ENCODE assay signal across 7 mouse cellular contexts in the genomic region with DNA sequence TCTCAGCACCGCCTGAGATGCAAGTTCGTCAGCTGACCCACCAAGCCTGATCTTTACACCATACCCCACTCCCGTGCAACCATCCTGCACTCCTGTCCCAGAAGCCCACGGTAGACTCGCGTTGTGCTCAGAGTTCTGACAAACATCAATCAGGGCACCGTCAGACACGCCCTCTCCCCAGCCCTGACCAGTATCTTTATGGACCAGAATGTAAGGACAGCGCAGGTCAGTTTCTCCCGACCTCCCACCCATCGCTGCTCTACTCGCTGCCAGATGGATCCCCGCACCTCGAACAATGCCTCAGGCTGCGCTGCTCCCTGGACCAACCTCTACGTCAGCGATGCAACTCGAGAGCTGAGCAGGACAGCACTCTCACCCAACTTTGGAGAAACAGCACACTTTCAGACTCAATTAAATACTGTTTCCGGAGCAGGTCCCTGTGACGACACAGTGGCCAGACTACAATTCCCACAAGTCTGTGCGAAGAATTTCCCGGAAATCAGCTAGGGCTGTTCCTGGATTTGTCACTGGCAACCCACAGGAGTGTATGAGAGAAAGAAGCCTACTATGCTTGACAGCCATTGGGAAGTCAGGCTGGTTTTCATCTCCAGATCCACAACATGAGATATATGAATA. TPM values are rescaled to one million over a fixed set of nuclear protein-coding genes. Genes with fewer than 3 reads are reported as not detected.
DNase-seq lines count a peak whose midpoint lies in the region; ATAC-seq and TF ChIP-seq lines count a peak whose summit lies in the region.

Gene Zfp58 (minus strand): TSS at position 472 of the 636 bp plus-strand sequence.

- no peaks in the 10 kb centered on the region for H3K27me3 ChIP-seq in embryonic facial prominence, embryonic 10.5 days (replicated peaks; ENCODE audit: low read depth, poor library complexity, severe bottlenecking)
- no peaks in the 10 kb centered on the region for H3K27me3 ChIP-seq in intestine, postnatal 0 days (replicated peaks; ENCODE audit: control insufficient read depth, insufficient read depth, low read length)
- H3K27me3 ChIP-seq in midbrain, embryonic 12.5 days: no peaks in the 10 kb centered on the region
- H3K27me3 ChIP-seq in small intestine, adult 2 months (ENCODE audit: control insufficient read depth, insufficient read depth, low read length): no peaks in the 10 kb centered on the region

- intact Hi-C loops in left cerebral cortex, postnatal 4 days (cut with DNase I): no loop called here

- peaks cover 7% of the 10 kb centered on the region for H3K4me1 ChIP-seq in embryonic facial prominence, embryonic 10.5 days
- H3K4me1 ChIP-seq in intestine, postnatal 0 days (replicated peaks; ENCODE audit: control insufficient read depth, insufficient read depth, low read length): no peaks in the 10 kb centered on the region
- H3K4me1 ChIP-seq in midbrain, embryonic 12.5 days: peaks cover 8% of the 10 kb centered on the region
- peaks cover 2% of the 10 kb centered on the region; the same call in 1 of the 2 replicates for H3K4me1 ChIP-seq in small intestine, adult 2 months (ENCODE audit: control insufficient read depth, insufficient read depth, insufficient read length, low read length)

- TF ChIP-seq POLR2A in small intestine, adult 2 months (IDR thresholded peaks at IDR 0.05; ENCODE audit: low read depth, low read length): peak; percentile 41; the same call in 1 of the 2 replicates

- ATAC-seq in intestine, postnatal 0 days: peak; percentile 95
- peak; percentile 98 for ATAC-seq in midbrain, embryonic 12.5 days (ENCODE audit: low FRiP score, low read depth)

- H3K4me3 ChIP-seq in embryonic facial prominence, embryonic 10.5 days: peak within 1 kb of the TSS; percentile 84
- peak within 1 kb of the TSS; percentile 59 for H3K4me3 ChIP-seq in intestine, postnatal 0 days (ENCODE audit: low read depth, low read length)
- peak within 1 kb of the TSS; percentile 81 for H3K4me3 ChIP-seq in midbrain, embryonic 12.5 days
- H3K4me3 ChIP-seq in small intestine, adult 2 months (ENCODE audit: low read depth, low read length): peak within 1 kb of the TSS; percentile 75

- H3K4me2 ChIP-seq in intestine, postnatal 0 days (replicated peaks; ENCODE audit: low read depth): peak within 1 kb of the TSS; percentile 72
- peak within 1 kb of the TSS; percentile 68 for H3K4me2 ChIP-seq in midbrain, embryonic 12.5 days (replicated peaks)

- TF ChIP-seq CTCF in intestine, postnatal 0 days (IDR thresholded peaks at IDR 0.05; ENCODE audit: low read depth): no peak
- no peak for TF ChIP-seq CTCF in small intestine, adult 2 months (IDR thresholded peaks at IDR 0.05; ENCODE audit: extremely low read depth, insufficient read length, insufficient replicate concordance, low read depth, low read length)

- H3K27ac ChIP-seq in embryonic facial prominence, embryonic 10.5 days (replicated peaks): peak within 1 kb of the TSS; percentile 81
- H3K27ac ChIP-seq in intestine, postnatal 0 days (ENCODE audit: low read depth, low read length): no peak within 1 kb of the TSS
- 0 out of 2 replicates have a peak within 1 kb of the TSS, but pooled peaks have one; percentile 43 for H3K27ac ChIP-seq in midbrain, embryonic 12.5 days (replicated peaks)
- H3K27ac ChIP-seq in small intestine, adult 2 months (ENCODE audit: insufficient read depth, low read depth, low read length): no peak within 1 kb of the TSS

- H3K36me3 ChIP-seq in embryonic facial prominence, embryonic 10.5 days (replicated peaks): peaks cover 16% of the 10 kb centered on the region
- no peaks in the 10 kb centered on the region for H3K36me3 ChIP-seq in intestine, postnatal 0 days (ENCODE audit: control insufficient read depth, insufficient read depth)
- H3K36me3 ChIP-seq in midbrain, embryonic 12.5 days: peaks cover 5% of the 10 kb centered on the region
- H3K36me3 ChIP-seq in small intestine, adult 2 months (ENCODE audit: control insufficient read depth, insufficient read depth, low read length): no peaks in the 10 kb centered on the region

- under 1% methylated on average over 22 of the region's 22 CpGs for WGBS in embryonic facial prominence, embryonic 10.5 days
- WGBS in intestine, postnatal 0 days: 1% methylated on average over 22 of the region's 22 CpGs
- 0% methylated on average over 22 of the region's 22 CpGs for WGBS in midbrain, embryonic 12.5 days
- under 1% methylated on average over 22 of the region's 22 CpGs for WGBS in small intestine, adult 2 months

- H3K9ac ChIP-seq in intestine, postnatal 0 days (ENCODE audit: low read depth, low read length): peak within 1 kb of the TSS; percentile 41
- peak within 1 kb of the TSS; percentile 72 for H3K9ac ChIP-seq in midbrain, embryonic 12.5 days (replicated peaks)

- peak; percentile 87 for DNase-seq in adrenal gland, postnatal 10 days
- DNase-seq in embryonic facial prominence, embryonic 10.5 days (ENCODE audit: low spot score): peak; percentile 79
- DNase-seq in gonadal fat pad, adult 2 months (ENCODE audit: low read depth): peak; percentile 61
- peak; percentile 68 for DNase-seq in left cerebral cortex, postnatal 4 days

- H3K9me3 ChIP-seq in embryonic facial prominence, embryonic 10.5 days: 0 out of 2 replicates have a peak, but pooled peaks cover 2% of the 10 kb centered on the region
- H3K9me3 ChIP-seq in intestine, postnatal 0 days (ENCODE audit: control insufficient read depth): no peaks in the 10 kb centered on the region
- no peaks in the 10 kb centered on the region for H3K9me3 ChIP-seq in midbrain, embryonic 12.5 days

RNA-seq across cellular contexts. Expression of gene Zfp58, which starts in this region (rescaled TPM):
- 1 to 10 TPM; 6.0 to 8.1 TPM for total RNA-seq in adrenal gland, postnatal 10 days (2021)
- 15.3 and 17.1 TPM in 2 replicates for polyA plus RNA-seq in embryonic facial prominence, embryonic 10.5 days (2016; fragmentation: Nextera tagmentation; extraction: Ambion mirVana)
- polyA plus RNA-seq in gonadal fat pad, adult 2 months (2012; rRNA removed): 1.2 and 1.4 TPM in 2 replicates
- polyA plus RNA-seq in intestine, postnatal 0 days (2015; fragmentation: Nextera tagmentation; extraction: Ambion mirVana): 4.1 and 4.7 TPM in 2 replicates
- total RNA-seq in left cerebral cortex, postnatal 4 days (2021): 1 to 10 TPM; 7.9 to 8.3 TPM
- 16.7 and 16.8 TPM in 2 replicates for polyA plus RNA-seq in midbrain, embryonic 12.5 days (2016; fragmentation: Nextera tagmentation; extraction: Ambion mirVana)
- 0.14 TPM in 1 of 2 replicates, not detected in the other for polyA plus RNA-seq in small intestine, adult 2 months (2012; rRNA removed)

Comparison
In these comparisons a context has a peak if more than half of its experiments do, and no peak if none do; other contexts are left out.
1. H3K27ac ChIP-seq: peak in embryonic facial prominence, embryonic 10.5 days (single experiment) and midbrain, embryonic 12.5 days (single experiment); none in intestine, postnatal 0 days (single experiment) and small intestine, adult 2 months (single experiment).
2. Peak in every context shown above with its lines, with median percentiles within 50 percentile points of each other: DNase-seq and H3K4me3 ChIP-seq.